Mouse (Mus musculus) lung, postnatal 0 days (tissue): Measurements from ENCODE around the gene Uqcrc1. TPM values are rescaled to one million over a fixed set of nuclear protein-coding genes. Genes with fewer than 3 reads are reported as not detected.

Experiments used
- ATAC-seq: fragments of 200-750 bp; cut with Nextera tagmentation; 2 replicates; pipeline ENCODE4 v1.8.0; 2017; ENCODE audit warnings: moderate library complexity
- DNase-seq: peaks from one replicate; pipeline ENCODE4 v3.0.0-alpha.2; 2016; ENCODE audit warnings: low spot score
- H3K27ac ChIP-seq: fragments of 300-500 bp; sonication (generic); 2 replicates; pipeline ENCODE4 v1.5.1; 2014; ENCODE audit warnings: antibody characterized with exemption, mild to moderate bottlenecking, low read length, mixed read lengths
- H3K27me3 ChIP-seq: fragments of 300-500 bp; sonication (generic); replicated peaks from 2 replicates; pipeline ENCODE4 v1.6.1; 2014; ENCODE audit warnings: low read length, mixed read lengths; ENCODE audit not compliant: insufficient read depth
- H3K36me3 ChIP-seq: fragments of 300-500 bp; sonication (generic); 2 replicates; pipeline ENCODE4 v1.6.1; 2014; ENCODE audit warnings: low read length, mixed read lengths; ENCODE audit not compliant: insufficient read depth
- H3K4me1 ChIP-seq: fragments of 300-500 bp; sonication (generic); 2 replicates; pipeline ENCODE4 v1.6.1; 2014; ENCODE audit warnings: antibody characterized with exemption, low read depth, low read length, mixed read lengths; ENCODE audit not compliant: insufficient read depth
- H3K4me2 ChIP-seq: fragments of 300-500 bp; sonication (generic); replicated peaks from 2 replicates; pipeline ENCODE4 v1.6.1; 2014; ENCODE audit warnings: low read depth, mild to moderate bottlenecking, low read length, moderate library complexity, mixed read lengths
- H3K4me3 ChIP-seq: fragments of 300-500 bp; sonication (generic); 2 replicates; pipeline ENCODE4 v1.5.1; 2014; ENCODE audit warnings: low read depth, low read length
- H3K9ac ChIP-seq: fragments of 300-500 bp; sonication (generic); replicated peaks from 2 replicates; pipeline ENCODE4 v1.6.1; 2014; ENCODE audit warnings: low read depth, mild to moderate bottlenecking
- H3K9me3 ChIP-seq: fragments of 300-500 bp; sonication (generic); 2 replicates; pipeline ENCODE4 v1.6.1; 2016; ENCODE audit warnings: low read length, mixed read lengths
- CTCF ChIP-seq: IDR thresholded peaks from 2 replicates; pipeline ENCODE4 v1.5.1; 2016; ENCODE audit warnings: antibody characterized with exemption, mild to moderate bottlenecking
- EP300 ChIP-seq: IDR thresholded peaks from 2 replicates; pipeline ENCODE4 v1.6.1; 2016; ENCODE audit warnings: antibody characterized with exemption, mild to moderate bottlenecking, control low read depth
- WGBS: fragments of 180-500 bp; shearing (Covaris S2); extraction: QIAGEN DNeasy Blood & Tissue Kit; methylation state at CpG from one replicate; pipeline ENCODE4 v1.1.7; 2014; 5-methylcytosine and 5-hydroxymethylcytosine counted together
- polyA plus RNA-seq: library from polyadenylated mRNA; unstranded; fragments of >200 nt; fragmentation: Nextera tagmentation; extraction: Ambion mirVana; gene quantifications from 2 replicates; pipeline ENCODE4 v1.2.1, GENCODE M21; 2015

Gene Uqcrc1
- polyA plus RNA-seq, 1 experiment from 2014 or later, result 290 TPM

DNA sequence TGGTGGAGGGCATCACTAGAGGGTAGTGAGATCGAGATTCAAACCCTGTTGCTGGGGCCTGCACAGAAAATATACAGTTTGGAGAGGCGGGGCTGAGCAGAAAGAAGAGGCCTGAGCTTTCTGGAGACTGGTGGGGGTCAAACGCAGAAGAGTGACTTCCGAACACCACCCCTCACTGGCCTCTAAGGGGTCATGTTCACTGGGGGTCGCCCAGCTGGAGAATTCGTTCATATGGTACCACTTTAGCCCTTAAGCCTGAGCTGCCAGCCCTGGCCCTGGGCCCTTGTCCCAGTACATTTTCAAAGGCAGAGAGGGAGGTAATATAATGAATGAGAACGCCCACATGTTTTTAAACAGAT lies 54.0 kb downstream of the Uqcrc1 start:
- H3K4me1 ChIP-seq, result peaks cover 8% of the 10 kb centered on the region; the same call in 1 of the 2 replicates
- no peak overlapping the region for H3K4me3 ChIP-seq
- no peak overlapping the region for H3K4me2 ChIP-seq
- H3K9ac ChIP-seq, result no peak overlapping the region
- H3K27me3 ChIP-seq, result no peaks in the 10 kb centered on the region
- TF ChIP-seq CTCF (no peak), EP300 (no peak)
- 67% methylated on average over 7 of the region's 7 CpGs for WGBS
- DNase-seq (no peak), ATAC-seq (no peak)
- H3K27ac ChIP-seq, result peak overlapping the region; percentile 86; the same call in 1 of the 2 replicates
- H3K36me3 ChIP-seq, result no peaks in the 10 kb centered on the region
- no peaks in the 10 kb centered on the region for H3K9me3 ChIP-seq

DNA sequence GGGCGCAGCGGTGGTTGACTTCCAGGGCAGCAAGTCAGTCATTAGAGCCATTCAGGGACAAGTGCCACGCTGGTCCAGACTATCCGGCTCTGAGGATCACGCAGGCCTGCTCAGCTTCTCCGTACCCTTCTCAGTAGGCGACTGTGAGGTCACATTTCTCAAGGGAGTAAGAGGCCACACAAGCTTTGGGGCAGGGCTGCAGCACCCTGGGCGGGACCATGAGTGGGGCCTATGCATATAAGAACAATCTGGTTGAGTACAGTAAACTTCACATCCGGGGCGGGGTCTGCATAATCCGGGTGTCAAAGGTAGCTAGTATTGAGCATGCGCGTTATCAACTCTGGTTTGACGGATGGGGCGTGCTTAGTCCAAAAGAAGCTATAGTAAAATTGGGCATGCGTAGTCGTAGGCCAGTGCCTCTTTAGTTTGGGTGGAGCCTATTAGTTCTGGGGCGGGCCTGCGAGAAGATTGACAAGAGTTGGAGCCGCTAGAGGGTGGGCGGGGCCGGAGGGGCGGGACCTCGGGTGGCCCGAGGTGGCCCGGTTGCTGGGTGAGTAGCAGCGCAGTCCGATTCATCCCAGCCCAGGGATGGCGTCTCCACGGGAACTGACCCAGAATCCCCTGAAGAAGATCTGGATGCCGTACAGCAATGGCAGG lies 55.1 kb downstream of the Uqcrc1 start, which contains the start of gene Pfkfb4:
Gene Pfkfb4, plus strand, starts transcription at position 351 of the 657 bp plus-strand sequence.
- TF ChIP-seq CTCF (no peak), EP300 (peak; percentile 73)
- Histone ChIP-seq H3K4me3 (peak within 1 kb of the TSS; percentile 47), H3K4me1 (peaks cover 8% of the 10 kb centered on the region; the same call in 1 of the 2 replicates), H3K27me3 (no peaks in the 10 kb centered on the region), H3K9ac (no peak within 1 kb of the TSS; the same call in 1 of the 2 replicates), H3K4me2 (peak within 1 kb of the TSS; percentile 73), H3K36me3 (no peaks in the 10 kb centered on the region), H3K9me3 (no peaks in the 10 kb centered on the region), H3K27ac (peak within 1 kb of the TSS; percentile 86)
- WGBS, result under 1% methylated on average over 31 of the region's 31 CpGs
- peak; percentile 97 for ATAC-seq
- peak; percentile 100 for DNase-seq

DNA sequence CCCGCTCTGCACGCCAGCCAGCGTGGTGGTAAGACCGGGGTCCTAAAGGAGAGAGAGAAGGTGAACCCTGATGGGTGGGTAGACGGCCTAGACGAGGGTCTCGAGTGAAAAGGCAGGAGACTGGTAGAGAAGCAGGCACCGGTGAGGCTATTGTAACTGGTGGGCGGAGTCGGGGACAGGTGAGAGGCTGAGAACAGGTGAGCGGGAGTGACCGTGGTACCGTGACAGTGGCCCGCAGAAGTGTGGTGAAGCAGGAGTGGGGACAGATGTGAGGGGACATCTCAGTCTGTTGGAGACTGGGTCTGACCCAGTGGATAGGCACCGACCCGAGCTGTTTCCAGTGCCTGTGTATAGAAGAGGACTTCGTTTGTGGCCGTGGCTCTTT lies 55.6 kb downstream of the Uqcrc1 start:
- Histone ChIP-seq H3K4me2 (peak overlapping the region; percentile 73), H3K9me3 (no peaks in the 10 kb centered on the region), H3K9ac (no peak overlapping the region), H3K27me3 (no peaks in the 10 kb centered on the region), H3K36me3 (no peaks in the 10 kb centered on the region), H3K4me1 (peaks cover 8% of the 10 kb centered on the region; the same call in 1 of the 2 replicates), H3K27ac (peak overlapping the region; percentile 68), H3K4me3 (peak overlapping the region; percentile 47)
- DNase-seq, result peak; percentile 43
- WGBS, result 11% methylated on average over 18 of the region's 18 CpGs
- TF ChIP-seq EP300, result no peak
- TF ChIP-seq CTCF, result no peak
- no peak for ATAC-seq

GRCm38 (mm10) chr9:108992620-108993361 lies 56.4 kb downstream of the Uqcrc1 start:
- peaks cover 8% of the 10 kb centered on the region; the same call in 1 of the 2 replicates for H3K4me1 ChIP-seq
- H3K9me3 ChIP-seq, result no peaks in the 10 kb centered on the region
- peak; percentile 74 for DNase-seq
- H3K4me2 ChIP-seq, result peak overlapping the region; percentile 73
- H3K9ac ChIP-seq, result no peak overlapping the region
- H3K27ac ChIP-seq, result peak overlapping the region; percentile 68; the same call in 1 of the 2 replicates
- H3K4me3 ChIP-seq, result peak overlapping the region; percentile 47; the same call in 1 of the 2 replicates
- H3K27me3 ChIP-seq, result no peaks in the 10 kb centered on the region
- 54% methylated on average over 9 of the region's 9 CpGs for WGBS
- ATAC-seq, result no peak
- peak; percentile 61 for TF ChIP-seq EP300
- no peak for TF ChIP-seq CTCF
- H3K36me3 ChIP-seq, result no peaks in the 10 kb centered on the region

DNA sequence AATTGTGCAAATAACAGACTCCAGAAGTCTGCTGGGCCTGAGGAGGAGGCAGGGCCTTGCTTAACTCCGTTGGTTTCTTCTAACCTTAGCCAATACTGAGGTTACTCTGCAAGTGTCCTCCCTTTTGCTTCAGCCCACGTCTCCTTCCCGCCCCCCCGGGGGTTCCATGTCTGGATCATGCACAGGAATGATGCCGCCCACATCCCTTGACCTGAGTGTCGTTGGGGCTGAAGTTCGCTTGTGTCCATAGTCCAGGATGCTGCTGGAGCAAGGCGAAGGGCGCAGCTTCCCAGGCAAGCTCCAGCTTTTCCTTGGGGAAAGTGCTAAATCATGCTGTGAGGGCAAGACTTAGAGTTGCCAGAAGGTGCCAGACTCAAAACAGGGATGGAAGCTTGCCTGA lies 60.0 kb downstream of the Uqcrc1 start:
- Histone ChIP-seq H3K4me2 (no peak overlapping the region), H3K9ac (no peak overlapping the region), H3K9me3 (no peaks in the 10 kb centered on the region), H3K4me3 (no peak overlapping the region), H3K4me1 (no peaks in the 10 kb centered on the region; the same call in 1 of the 2 replicates), H3K27me3 (no peaks in the 10 kb centered on the region), H3K27ac (no peak overlapping the region), H3K36me3 (no peaks in the 10 kb centered on the region)
- no peak for DNase-seq
- no peak for ATAC-seq
- TF ChIP-seq EP300 (no peak), CTCF (no peak)
- WGBS, result 64% methylated on average over 9 of the region's 9 CpGs
